Mouse (Mus musculus): ENCODE measurements around the gene Fam104a.

Fam104a gene

GRCm38 (mm10) chr11:113683957-113684706 is at the start of gene Fam104a, which contains the start of gene D11Wsu47e:
Gene Fam104a, minus strand, starts transcription at chr11:113684155.
Gene D11Wsu47e, plus strand, starts transcription at chr11:113684412.
- DNase-seq (ENCODE audit: low read depth, low spot score): peak; percentile 97

GRCm38 (mm10) chr11:113731945-113732612 is 48.1 kb upstream of the Fam104a start:
- no peak for DNase-seq (ENCODE audit: low read depth, low spot score)

- DNase-seq (ENCODE audit: low read depth, low spot score): no peak
Observed at GRCm38 (mm10) chr11:113730879-113731278, 46.9 kb upstream of the Fam104a start.

GRCm38 (mm10) chr11:113729917-113730316 is 46.0 kb upstream of the Fam104a start:
- DNase-seq (ENCODE audit: low read depth, low spot score): no peak

- DNase-seq (ENCODE audit: low read depth, low spot score): no peak
Observed at GRCm38 (mm10) chr11:113729239-113729638, 45.3 kb upstream of the Fam104a start.

GRCm38 (mm10) chr11:113727992-113728391 is 44.0 kb upstream of the Fam104a start:
- DNase-seq (ENCODE audit: low read depth, low spot score): no peak

- no peak for DNase-seq (ENCODE audit: low read depth, low spot score)
Observed at GRCm38 (mm10) chr11:113726994-113727888, 43.3 kb upstream of the Fam104a start.

- DNase-seq (ENCODE audit: low read depth, low spot score): no peak
Observed at GRCm38 (mm10) chr11:113725235-113726048, 41.5 kb upstream of the Fam104a start.

- DNase-seq (ENCODE audit: low read depth, low spot score): no peak
Observed at GRCm38 (mm10) chr11:113722405-113723090, 38.6 kb upstream of the Fam104a start.

GRCm38 (mm10) chr11:113717767-113718424 is 33.9 kb upstream of the Fam104a start:
- DNase-seq (ENCODE audit: low read depth, low spot score): no peak

- no peak for DNase-seq (ENCODE audit: low read depth, low spot score)
Observed at GRCm38 (mm10) chr11:113716132-113716531, 32.2 kb upstream of the Fam104a start.

- DNase-seq (ENCODE audit: low read depth, low spot score): no peak
Observed at GRCm38 (mm10) chr11:113715078-113715674, 31.2 kb upstream of the Fam104a start.

GRCm38 (mm10) chr11:113711061-113711460 is 27.1 kb upstream of the Fam104a start:
- no peak for DNase-seq (ENCODE audit: low read depth, low spot score)

GRCm38 (mm10) chr11:113710257-113710777 is 26.4 kb upstream of the Fam104a start:
- DNase-seq (ENCODE audit: low read depth, low spot score): no peak

GRCm38 (mm10) chr11:113709731-113710256 is 25.8 kb upstream of the Fam104a start, which contains the start of gene Cpsf4l:
Gene Cpsf4l, minus strand, starts transcription at chr11:113710017.
- no peak for DNase-seq (ENCODE audit: low read depth, low spot score)

- DNase-seq (ENCODE audit: low read depth, low spot score): no peak
Observed at GRCm38 (mm10) chr11:113709272-113709671, 25.3 kb upstream of the Fam104a start.

- no peak for DNase-seq (ENCODE audit: low read depth, low spot score)
Observed at GRCm38 (mm10) chr11:113708629-113709213, 24.8 kb upstream of the Fam104a start.

GRCm38 (mm10) chr11:113705966-113706652 is 22.2 kb upstream of the Fam104a start:
- no peak for DNase-seq (ENCODE audit: low read depth, low spot score)
